Mouse (Mus musculus): ENCODE data around the gene Podxl2. TPM values are rescaled to one million over a fixed set of nuclear protein-coding genes. Genes with fewer than 3 reads are reported as not detected.

The Podxl2 gene
- polyA plus RNA-seq, 1 experiment from 2014 or later, result 56.7 TPM

DNA sequence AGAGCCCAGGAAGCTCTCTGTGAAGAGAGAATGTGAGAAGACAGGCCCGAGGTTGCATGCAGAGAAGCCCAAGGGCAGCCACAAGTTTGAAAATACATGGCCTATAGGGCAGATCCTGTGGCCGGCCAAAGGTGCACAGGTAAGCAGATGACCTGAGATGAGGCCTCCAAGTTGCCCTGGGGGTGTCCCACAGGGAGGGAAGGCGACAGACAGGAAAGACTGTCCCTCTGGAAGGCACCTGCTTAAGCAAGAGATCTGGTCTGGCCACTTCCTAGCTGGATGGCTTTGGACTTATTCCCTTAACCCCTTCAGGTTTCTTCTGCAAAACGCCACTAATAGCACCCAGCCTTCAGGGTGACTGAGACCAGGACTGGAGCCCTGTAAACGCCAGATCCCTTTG is 26.6 kb upstream of the Podxl2 start:
- Histone ChIP-seq H3K4me2 (peak overlapping the region; percentile 89), H3K27me3 (ENCODE audit: insufficient read depth, low read length) (no peaks in the 10 kb centered on the region), H3K27ac (ENCODE audit: low read depth) (peak overlapping the region; percentile 93), H3K36me3 (ENCODE audit: insufficient read depth) (peaks cover 8% of the 10 kb centered on the region), H3K9ac (peak overlapping the region; percentile 81), H3K4me1 (ENCODE audit: insufficient read depth) (peaks cover 15% of the 10 kb centered on the region), H3K9me3 (ENCODE audit: low read depth, low read length) (no peaks in the 10 kb centered on the region), H3K4me3 (ENCODE audit: low read depth, low read length) (peak overlapping the region; percentile 69)
- ATAC-seq (ENCODE audit: insufficient read depth), result peak; percentile 3; the same call in 1 of the 2 replicates
- WGBS, result 2% methylated on average over 5 of the region's 5 CpGs
- peak; percentile 50 for DNase-seq
- TF ChIP-seq CTCF (IDR thresholded peaks at IDR 0.05; ENCODE audit: low read depth), result no peak

GRCm38 (mm10) chr6:88899628-88900027 is 24.8 kb upstream of the Podxl2 start:
- H3K27me3 ChIP-seq (ENCODE audit: insufficient read depth, low read length), result no peaks in the 10 kb centered on the region
- no peak overlapping the region for H3K4me3 ChIP-seq (ENCODE audit: low read depth, low read length)
- 79% methylated on average over 2 of the region's 2 CpGs for WGBS
- H3K4me1 ChIP-seq (ENCODE audit: insufficient read depth), result peaks cover 15% of the 10 kb centered on the region
- H3K9ac ChIP-seq, result no peak overlapping the region
- H3K9me3 ChIP-seq (ENCODE audit: low read depth, low read length), result no peaks in the 10 kb centered on the region
- no peak for TF ChIP-seq CTCF (IDR thresholded peaks at IDR 0.05; ENCODE audit: low read depth)
- peaks cover 27% of the 10 kb centered on the region for H3K36me3 ChIP-seq (ENCODE audit: insufficient read depth)
- ATAC-seq (ENCODE audit: insufficient read depth) (no peak), DNase-seq (no peak)
- no peak overlapping the region for H3K27ac ChIP-seq (ENCODE audit: low read depth)
- H3K4me2 ChIP-seq, result no peak overlapping the region

DNA sequence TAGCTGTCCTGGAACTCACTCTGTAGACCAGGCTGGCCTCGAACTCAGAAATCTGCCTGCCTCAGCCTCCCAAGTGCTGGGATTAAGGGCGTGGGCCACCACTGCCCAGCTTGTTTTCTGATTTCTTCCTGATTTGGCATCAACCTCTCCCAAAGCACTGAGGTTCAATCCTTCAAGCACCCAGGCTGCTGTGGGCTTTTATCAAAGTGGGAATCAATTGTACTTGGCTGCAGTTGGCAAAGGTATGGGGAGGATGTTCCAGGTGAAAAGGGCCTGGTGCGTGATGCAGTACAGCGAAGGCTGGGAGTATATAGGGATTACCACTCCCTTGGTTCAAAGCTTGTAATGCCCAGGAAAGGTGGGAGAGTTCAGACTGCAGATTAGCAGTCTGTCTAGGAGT is 24.2 kb upstream of the Podxl2 start:
- 0 out of 2 replicates have a peak overlapping the region, but pooled peaks have one; percentile 9 for H3K27ac ChIP-seq (ENCODE audit: low read depth)
- no peak overlapping the region for H3K9ac ChIP-seq
- DNase-seq (no peak), ATAC-seq (ENCODE audit: insufficient read depth) (no peak)
- WGBS, result 50% methylated on average over 4 of the region's 4 CpGs
- no peaks in the 10 kb centered on the region for H3K27me3 ChIP-seq (ENCODE audit: insufficient read depth, low read length)
- H3K9me3 ChIP-seq (ENCODE audit: low read depth, low read length), result no peaks in the 10 kb centered on the region
- H3K36me3 ChIP-seq (ENCODE audit: insufficient read depth), result peaks cover 32% of the 10 kb centered on the region
- H3K4me3 ChIP-seq (ENCODE audit: low read depth, low read length), result peak overlapping the region; percentile 81; the same call in 1 of the 2 replicates
- peak overlapping the region; percentile 66 for H3K4me2 ChIP-seq
- H3K4me1 ChIP-seq (ENCODE audit: insufficient read depth), result peaks cover 15% of the 10 kb centered on the region
- no peak for TF ChIP-seq CTCF (IDR thresholded peaks at IDR 0.05; ENCODE audit: low read depth)

GRCm38 (mm10) chr6:88898534-88899048 is 23.7 kb upstream of the Podxl2 start, which contains the start of gene Mcm2:
Mcm2 (minus strand) TSS chr6:88898780.
- under 1% methylated on average over 33 of the region's 33 CpGs for WGBS

DNA sequence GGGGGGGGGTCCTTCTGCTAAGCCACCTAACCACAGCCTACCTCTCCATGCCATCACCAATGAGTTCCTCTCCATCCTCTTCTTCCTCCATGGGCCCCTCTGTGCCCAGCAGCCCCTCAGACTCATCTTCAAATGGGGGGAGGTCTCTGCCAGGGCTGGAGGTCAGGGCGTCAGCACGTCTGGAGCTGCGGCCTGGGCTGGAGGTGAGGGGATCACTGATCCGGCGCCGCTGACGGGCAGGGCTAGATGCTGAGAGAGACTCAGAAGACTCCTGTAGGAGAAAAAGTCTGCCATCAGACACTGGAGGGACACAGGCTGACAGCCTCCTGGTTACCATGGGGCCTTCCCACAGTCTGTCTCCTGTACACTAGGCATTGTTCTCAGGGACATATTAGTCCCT is 22.4 kb upstream of the Podxl2 start:
- Histone ChIP-seq H3K4me2 (peak overlapping the region; percentile 66), H3K27me3 (ENCODE audit: insufficient read depth, low read length) (no peaks in the 10 kb centered on the region), H3K4me3 (ENCODE audit: low read depth, low read length) (peak overlapping the region; percentile 81), H3K27ac (ENCODE audit: low read depth) (no peak overlapping the region), H3K9ac (peak overlapping the region; percentile 84), H3K9me3 (ENCODE audit: low read depth, low read length) (no peaks in the 10 kb centered on the region), H3K4me1 (ENCODE audit: insufficient read depth) (peaks cover 4% of the 10 kb centered on the region; the same call in 1 of the 2 replicates), H3K36me3 (ENCODE audit: insufficient read depth) (peaks cover 51% of the 10 kb centered on the region)
- TF ChIP-seq CTCF (IDR thresholded peaks at IDR 0.05; ENCODE audit: low read depth), result no peak
- DNase-seq (no peak), ATAC-seq (ENCODE audit: insufficient read depth) (no peak)
- WGBS, result 37% methylated on average over 7 of the region's 7 CpGs

More at GRCm38 (mm10) chr6:88898534-88899048, 23.7 kb upstream of the Podxl2 start, which contains the start of gene Mcm2:
- Histone ChIP-seq H3K36me3 (ENCODE audit: insufficient read depth) (peaks cover 37% of the 10 kb centered on the region), H3K4me2 (peak within 1 kb of the TSS; percentile 66), H3K4me3 (ENCODE audit: low read depth, low read length) (peak within 1 kb of the TSS; percentile 81), H3K9me3 (ENCODE audit: low read depth, low read length) (no peaks in the 10 kb centered on the region), H3K9ac (peak within 1 kb of the TSS; percentile 84), H3K27ac (ENCODE audit: low read depth) (peak within 1 kb of the TSS; percentile 84), H3K4me1 (ENCODE audit: insufficient read depth) (peaks cover 10% of the 10 kb centered on the region), H3K27me3 (ENCODE audit: insufficient read depth, low read length) (no peaks in the 10 kb centered on the region)
- ATAC-seq (ENCODE audit: insufficient read depth) (peak; percentile 76), DNase-seq (peak; percentile 99)
- peak; percentile 18; the same call in 1 of the 2 replicates for TF ChIP-seq CTCF (IDR thresholded peaks at IDR 0.05; ENCODE audit: low read depth)

- peak overlapping the region; percentile 66 for H3K4me2 ChIP-seq
Observed at GRCm38 (mm10) chr6:88895943-88896342, 21.1 kb upstream of the Podxl2 start.

GRCm38 (mm10) chr6:88893559-88893958 is 18.7 kb upstream of the Podxl2 start:
- 54% methylated on average over 5 of the region's 5 CpGs for WGBS
- no peak overlapping the region for H3K27ac ChIP-seq (ENCODE audit: low read depth)
- no peak overlapping the region for H3K9ac ChIP-seq
- H3K27me3 ChIP-seq (ENCODE audit: insufficient read depth, low read length), result no peaks in the 10 kb centered on the region
- H3K4me2 ChIP-seq, result no peak overlapping the region
- peaks cover 87% of the 10 kb centered on the region for H3K36me3 ChIP-seq (ENCODE audit: insufficient read depth)
- no peaks in the 10 kb centered on the region for H3K9me3 ChIP-seq (ENCODE audit: low read depth, low read length)
- ATAC-seq (ENCODE audit: insufficient read depth) (no peak), DNase-seq (peak; percentile 78)
- H3K4me3 ChIP-seq (ENCODE audit: low read depth, low read length), result no peak overlapping the region
- peak; percentile 84 for TF ChIP-seq CTCF (IDR thresholded peaks at IDR 0.05; ENCODE audit: low read depth)
- H3K4me1 ChIP-seq (ENCODE audit: insufficient read depth), result no peaks in the 10 kb centered on the region; the same call in 1 of the 2 replicates

More at GRCm38 (mm10) chr6:88895943-88896342, 21.1 kb upstream of the Podxl2 start:
- DNase-seq (no peak), ATAC-seq (ENCODE audit: insufficient read depth) (no peak)
- Histone ChIP-seq H3K9me3 (ENCODE audit: low read depth, low read length) (no peaks in the 10 kb centered on the region), H3K27ac (ENCODE audit: low read depth) (no peak overlapping the region), H3K4me3 (ENCODE audit: low read depth, low read length) (0 out of 2 replicates have a peak overlapping the region, but pooled peaks have one; percentile 81), H3K9ac (no peak overlapping the region), H3K36me3 (ENCODE audit: insufficient read depth) (peaks cover 63% of the 10 kb centered on the region), H3K4me1 (ENCODE audit: insufficient read depth) (peaks cover 1% of the 10 kb centered on the region; the same call in 1 of the 2 replicates), H3K27me3 (ENCODE audit: insufficient read depth, low read length) (no peaks in the 10 kb centered on the region)
- peak; percentile 22; the same call in 1 of the 2 replicates for TF ChIP-seq CTCF (IDR thresholded peaks at IDR 0.05; ENCODE audit: low read depth)
- 74% methylated on average over 6 of the region's 6 CpGs for WGBS
